Mouse (Mus musculus): ENCODE measurements around the gene Vill. TPM values are rescaled to one million over a fixed set of nuclear protein-coding genes. Genes with fewer than 3 reads are reported as not detected.
A peak's percentile ranks its signal among the peaks of the same experiment; 100 is the strongest.

Vill gene
- 33.9 and 36.3 TPM in 2 replicates for total RNA-seq (2017)

DNA sequence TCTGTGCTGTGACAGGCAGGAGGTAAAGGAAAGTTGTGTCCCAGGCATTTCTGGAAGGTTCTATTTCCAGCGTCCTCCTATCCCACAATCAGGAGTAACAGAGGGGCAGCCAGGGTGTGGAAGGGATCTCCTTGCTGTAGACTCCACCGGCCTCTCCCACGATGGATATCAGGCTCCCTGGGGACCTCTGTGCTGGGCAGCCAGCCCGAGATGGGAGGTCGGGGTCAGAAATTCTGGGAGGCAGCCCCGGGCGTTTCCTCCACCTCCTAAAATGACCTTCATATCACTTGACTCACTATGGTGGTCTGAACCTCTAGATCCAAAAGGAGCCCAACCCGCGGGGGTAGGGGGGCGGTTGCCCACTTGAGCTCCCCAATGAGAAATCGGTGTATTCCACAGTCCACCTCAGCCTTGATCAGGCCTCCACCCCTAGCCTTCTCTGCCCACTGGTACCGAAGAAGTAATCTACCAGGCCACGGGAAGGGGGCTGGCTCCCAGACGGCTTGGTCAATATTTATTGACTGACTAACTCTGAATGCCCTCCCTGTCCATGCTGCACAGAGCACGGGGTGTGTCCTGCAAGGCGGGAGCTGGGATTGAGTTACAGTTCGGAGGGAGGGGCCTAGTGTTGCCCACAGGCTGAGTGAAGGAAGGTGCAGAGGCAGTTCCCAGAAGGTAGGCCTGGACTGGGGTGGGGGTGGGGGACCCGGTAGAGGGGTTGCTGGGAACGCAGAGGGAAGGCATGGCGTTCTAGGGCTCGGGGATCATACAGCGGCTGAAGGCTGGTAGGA lies at the start of gene Vill:
TSS of gene Vill (plus strand) at position 625 of the 791 bp plus-strand sequence.
- ATAC-seq (replicated peaks; ENCODE audit: low read depth, poor library complexity, severe bottlenecking) = peak; percentile 43; the same call in 1 of the 2 replicates

- 0 out of 2 replicates have a peak, but pooled peaks have one; percentile 6 for ATAC-seq (replicated peaks; ENCODE audit: low read depth, poor library complexity, severe bottlenecking)
Observed at GRCm38 (mm10) chr9:119003990-119004702, 48.4 kb upstream of the Vill start.

DNA sequence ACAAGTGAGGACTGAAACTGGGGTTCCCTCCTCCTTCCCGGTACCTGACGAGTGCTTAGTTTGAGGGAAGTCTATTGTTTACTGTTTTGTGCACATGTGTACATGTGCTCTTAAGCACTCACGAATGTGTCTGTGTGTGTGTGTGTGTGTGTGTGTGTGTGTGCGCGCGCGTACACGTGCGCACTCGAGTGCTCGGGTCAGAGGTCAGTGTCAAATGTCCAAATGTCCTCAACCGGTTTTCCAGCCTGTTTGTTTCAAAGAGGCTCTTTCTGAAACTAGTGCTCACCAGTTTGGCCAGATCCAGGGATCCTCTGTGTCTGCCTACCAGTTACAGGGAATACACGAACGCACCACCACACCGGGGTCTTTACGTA lies 47.9 kb upstream of the Vill start:
- ATAC-seq (replicated peaks; ENCODE audit: low read depth, poor library complexity, severe bottlenecking) = no peak

GRCm38 (mm10) chr9:119005303-119006029 lies 47.1 kb upstream of the Vill start:
- ATAC-seq (replicated peaks; ENCODE audit: low read depth, poor library complexity, severe bottlenecking) = no peak

DNA sequence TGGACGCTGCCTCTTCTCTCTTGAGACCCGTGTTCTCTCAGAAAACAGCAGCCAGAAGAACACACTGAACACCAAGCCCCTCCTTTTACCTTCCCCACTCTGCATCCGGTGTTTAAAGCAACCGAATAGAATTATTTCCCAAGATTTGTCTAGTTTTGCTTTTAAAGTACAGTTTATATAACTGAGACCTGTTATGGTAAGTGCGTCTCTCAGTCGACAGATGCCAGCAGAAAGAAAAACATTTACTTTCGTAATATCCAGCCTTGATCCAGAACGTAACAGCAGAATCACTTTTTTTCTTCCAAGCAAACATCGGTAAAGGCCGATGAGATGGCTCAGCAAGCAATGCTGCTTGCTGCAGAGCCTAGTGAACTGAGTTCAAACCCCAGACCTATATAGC lies 45.3 kb upstream of the Vill start:
- ATAC-seq (replicated peaks; ENCODE audit: low read depth, poor library complexity, severe bottlenecking) = no peak

GRCm38 (mm10) chr9:119008871-119009270 lies 43.7 kb upstream of the Vill start:
- ATAC-seq (replicated peaks; ENCODE audit: low read depth, poor library complexity, severe bottlenecking) = no peak

DNA sequence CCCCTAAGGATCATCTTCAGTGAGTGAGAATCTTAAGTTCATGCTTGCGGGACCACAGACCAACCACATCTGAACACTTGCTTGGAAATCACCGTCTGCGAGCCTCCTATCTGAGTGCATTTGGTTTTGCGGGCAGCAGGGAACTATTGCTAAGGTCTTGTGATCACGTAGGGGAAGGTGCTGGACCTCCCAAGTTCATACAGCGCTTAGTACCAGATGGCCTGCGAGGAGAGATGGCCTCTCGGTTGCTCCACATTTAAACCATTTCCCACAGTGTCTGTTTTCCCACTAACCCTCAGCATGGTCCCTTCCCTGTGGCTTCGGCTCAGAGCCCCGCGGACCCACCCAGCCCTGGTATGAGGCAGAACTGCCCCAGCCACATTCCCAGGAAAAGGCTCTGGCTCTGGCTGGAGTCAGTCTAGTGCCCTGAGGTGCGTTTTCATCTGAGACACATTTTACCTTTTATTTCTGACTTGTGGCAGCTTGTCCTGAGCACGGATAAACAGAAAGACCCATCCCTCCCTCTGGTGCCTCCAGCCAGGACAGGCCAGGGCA lies 42.3 kb upstream of the Vill start:
- ATAC-seq (replicated peaks; ENCODE audit: low read depth, poor library complexity, severe bottlenecking) = no peak

- ATAC-seq (replicated peaks; ENCODE audit: low read depth, poor library complexity, severe bottlenecking) = no peak
Observed at GRCm38 (mm10) chr9:119016785-119017507, 35.6 kb upstream of the Vill start.

GRCm38 (mm10) chr9:119021731-119022130 lies 30.8 kb upstream of the Vill start:
- ATAC-seq (replicated peaks; ENCODE audit: low read depth, poor library complexity, severe bottlenecking) = no peak

- ATAC-seq (replicated peaks; ENCODE audit: low read depth, poor library complexity, severe bottlenecking) = no peak
Observed at GRCm38 (mm10) chr9:119025263-119025662, 27.3 kb upstream of the Vill start.

DNA sequence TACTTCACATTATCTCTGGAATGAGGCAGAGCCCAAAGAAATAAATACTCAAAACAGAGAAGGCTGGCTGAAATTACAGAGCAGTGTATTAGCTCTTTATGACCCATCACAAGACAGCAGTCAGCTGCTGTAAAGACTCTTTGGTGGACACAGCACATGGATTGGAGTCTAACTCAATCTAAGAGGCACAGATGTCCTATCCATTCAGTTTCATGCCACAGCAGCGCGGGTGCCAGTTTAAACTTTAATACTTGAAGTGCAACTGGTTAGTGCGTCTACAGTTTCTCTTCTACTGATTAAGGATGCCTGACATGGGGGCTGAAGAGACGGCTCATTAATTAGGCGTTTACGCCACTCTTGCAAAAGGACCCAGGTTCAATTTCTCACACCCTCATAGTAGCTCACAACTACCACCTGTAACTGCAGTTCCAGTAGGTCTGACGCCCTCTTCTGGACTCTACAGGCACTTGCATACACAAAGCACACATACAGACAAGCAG lies 26.7 kb upstream of the Vill start:
- ATAC-seq (replicated peaks; ENCODE audit: low read depth, poor library complexity, severe bottlenecking) = no peak

- no peak for ATAC-seq (replicated peaks; ENCODE audit: low read depth, poor library complexity, severe bottlenecking)
Observed at GRCm38 (mm10) chr9:119027337-119027736, 25.2 kb upstream of the Vill start.

DNA sequence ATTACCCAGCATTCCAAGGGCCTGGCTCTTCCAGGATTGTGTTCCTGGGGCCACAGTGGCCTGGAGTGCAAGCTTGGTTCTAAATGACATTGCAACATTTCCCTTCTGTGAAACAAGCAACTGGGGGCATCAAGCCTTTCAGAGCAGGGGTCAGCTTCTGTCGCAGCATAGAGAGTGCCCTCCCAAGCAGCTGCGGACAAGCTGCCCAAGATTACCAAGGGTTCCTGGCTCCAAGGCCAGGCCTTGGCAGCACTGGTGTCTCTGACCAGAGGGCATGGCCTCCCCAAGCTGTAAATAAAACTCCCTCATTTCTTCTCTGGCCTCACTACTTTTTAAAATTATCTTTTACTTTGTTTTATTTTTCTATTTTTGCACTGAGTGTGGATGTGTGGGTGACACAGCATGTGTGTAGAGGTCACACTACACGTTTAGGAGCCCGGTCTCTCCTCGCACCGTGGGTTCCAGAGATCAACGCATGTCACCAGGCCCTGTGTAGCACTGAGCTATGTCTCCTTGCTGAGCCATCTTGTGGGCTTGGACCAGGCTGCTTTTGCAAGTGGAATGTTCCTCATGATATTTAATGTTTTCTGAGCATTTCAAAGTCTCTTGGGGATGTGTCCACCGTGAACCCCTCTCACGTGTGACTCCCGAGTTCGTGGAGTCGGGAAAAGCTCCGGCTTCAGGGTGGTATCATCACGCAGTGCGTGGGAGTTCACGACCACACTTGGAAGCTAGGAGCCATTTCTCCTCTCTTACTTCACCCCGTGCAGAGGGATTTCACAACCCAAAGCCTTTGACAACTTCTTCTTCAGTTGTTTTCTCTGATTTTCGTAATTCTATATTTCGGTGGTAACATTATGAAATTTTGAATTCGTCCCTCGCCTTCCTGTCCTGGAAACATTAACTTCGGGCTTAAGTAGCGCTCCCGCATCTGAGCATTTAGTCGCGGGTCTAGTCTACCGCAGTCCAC lies 24.1 kb upstream of the Vill start:
- no peak for ATAC-seq (replicated peaks; ENCODE audit: low read depth, poor library complexity, severe bottlenecking)

- ATAC-seq (replicated peaks; ENCODE audit: low read depth, poor library complexity, severe bottlenecking) = peak; percentile 68; the same call in 1 of the 2 replicates
Observed at GRCm38 (mm10) chr9:119029568-119029967, 23.0 kb upstream of the Vill start.

- ATAC-seq (replicated peaks; ENCODE audit: low read depth, poor library complexity, severe bottlenecking) = no peak
Observed at GRCm38 (mm10) chr9:119031038-119031437, 21.5 kb upstream of the Vill start.

DNA sequence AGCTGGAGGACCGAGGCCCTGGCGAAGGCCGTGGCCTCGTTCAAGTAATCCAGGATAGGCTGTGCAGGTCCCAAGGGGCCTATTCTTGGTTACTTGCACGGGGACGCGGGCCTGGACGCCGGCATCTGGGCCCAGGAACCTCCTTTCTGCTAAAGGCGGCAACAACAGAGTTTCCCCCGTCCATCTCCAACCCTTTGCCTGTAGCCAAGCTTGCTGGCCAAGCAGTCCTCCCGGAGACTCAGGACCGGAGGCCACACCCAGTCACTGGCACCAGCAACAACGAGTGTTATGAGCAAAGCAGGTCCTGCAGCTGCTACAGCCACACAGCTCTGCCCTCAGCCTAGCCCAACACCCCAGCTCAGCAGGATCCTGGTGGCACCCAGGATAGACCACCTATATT lies 20.8 kb upstream of the Vill start:
- no peak for ATAC-seq (replicated peaks; ENCODE audit: low read depth, poor library complexity, severe bottlenecking)

GRCm38 (mm10) chr9:119032538-119032937 lies 20.0 kb upstream of the Vill start:
- no peak for ATAC-seq (replicated peaks; ENCODE audit: low read depth, poor library complexity, severe bottlenecking)

- ATAC-seq (replicated peaks; ENCODE audit: low read depth, poor library complexity, severe bottlenecking) = no peak
Observed at GRCm38 (mm10) chr9:119033111-119033921, 19.3 kb upstream of the Vill start.

Data from common myeloid progenitor, adult 5-6 weeks (primary cell).